Mouse (Mus musculus) spleen, postnatal 14 days (tissue): ENCODE measurements around the gene Prkag1.
A peak's percentile ranks its signal among the peaks of the same experiment; 100 is the strongest.

Source experiments
- DNase-seq, 2 experiments: peaks; one replicate each; pipeline ENCODE4 v3.0.0; 2021 to 2022; ENCODE audit warnings: low spot score in 2 of 2

Prkag1 gene

GRCm38 (mm10) chr15:98853161-98853937 is 22.0 kb upstream of the Prkag1 start:
- DNase-seq, result no peak

GRCm38 (mm10) chr15:98852733-98853132 is 21.4 kb upstream of the Prkag1 start:
- no peak for DNase-seq

GRCm38 (mm10) chr15:98852071-98852470 is 20.8 kb upstream of the Prkag1 start:
- no peak for DNase-seq

GRCm38 (mm10) chr15:98851229-98851818 is 20.0 kb upstream of the Prkag1 start:
- no peak for DNase-seq

- DNase-seq, result no peak
Measured at GRCm38 (mm10) chr15:98850668-98851067, 19.3 kb upstream of the Prkag1 start.

GRCm38 (mm10) chr15:98849956-98850600 is 18.8 kb upstream of the Prkag1 start:
- no peak for DNase-seq

- no peak for DNase-seq
Measured at GRCm38 (mm10) chr15:98849165-98849564, 17.8 kb upstream of the Prkag1 start.

- no peak for DNase-seq
Measured at GRCm38 (mm10) chr15:98846140-98846539, 14.8 kb upstream of the Prkag1 start.

- no peak for DNase-seq
Measured at GRCm38 (mm10) chr15:98845149-98845548, 13.8 kb upstream of the Prkag1 start.

- DNase-seq, result no peak
Measured at GRCm38 (mm10) chr15:98843595-98844223, 12.4 kb upstream of the Prkag1 start.

- no peak for DNase-seq
Measured at GRCm38 (mm10) chr15:98839671-98840585, 8.6 kb upstream of the Prkag1 start.

GRCm38 (mm10) chr15:98839161-98839560 is 7.8 kb upstream of the Prkag1 start:
- no peak for DNase-seq

GRCm38 (mm10) chr15:98837743-98838103 is 6.4 kb upstream of the Prkag1 start:
- DNase-seq, result no peak

GRCm38 (mm10) chr15:98837006-98837742 is 5.9 kb upstream of the Prkag1 start:
- no peak for DNase-seq

GRCm38 (mm10) chr15:98835291-98835690 is 4.0 kb upstream of the Prkag1 start:
- no peak for DNase-seq

GRCm38 (mm10) chr15:98834059-98834458 is 2.7 kb upstream of the Prkag1 start:
- no peak for DNase-seq

- no peak for DNase-seq
Measured at GRCm38 (mm10) chr15:98833281-98833680, 2.0 kb upstream of the Prkag1 start.

GRCm38 (mm10) chr15:98832161-98833058 is 1.1 kb upstream of the Prkag1 start:
- peak in 1 of 2 experiments; percentile 50 for DNase-seq

GRCm38 (mm10) chr15:98831684-98832035 is 339 bp upstream of the Prkag1 start:
- no peak for DNase-seq

GRCm38 (mm10) chr15:98827611-98828011 is 3.7 kb downstream of the Prkag1 start:
- no peak for DNase-seq
